Mouse (Mus musculus): Measurements from ENCODE around the gene Cdc6. TPM values are rescaled to one million over a fixed set of nuclear protein-coding genes. Genes with fewer than 3 reads are reported as not detected.
A peak's percentile ranks its signal among the peaks of the same experiment; 100 is the strongest.

Gene Cdc6
- polyA plus RNA-seq, 1 experiment from 2014 or later: 54.7 TPM

GRCm38 (mm10) chr11:98962421-98963095 lies 55.0 kb downstream of the Cdc6 start:
- peaks cover 19% of the 10 kb centered on the region for H3K27me3 ChIP-seq (ENCODE audit: control insufficient read depth, insufficient read depth, low read length)
- H3K4me2 ChIP-seq (ENCODE audit: low read depth, low read length, severe bottlenecking): peak overlapping the region; percentile 100
- WGBS: 5% methylated on average over 12 of the region's 12 CpGs
- peak overlapping the region; percentile 61 for H3K9ac ChIP-seq (ENCODE audit: low read length)
- peaks cover 74% of the 10 kb centered on the region for H3K4me1 ChIP-seq (replicated peaks; ENCODE audit: control insufficient read depth, insufficient read depth, low read length)
- no peaks in the 10 kb centered on the region for H3K36me3 ChIP-seq (ENCODE audit: control insufficient read depth, insufficient read depth, low read length)
- no peak for ATAC-seq (replicated peaks; ENCODE audit: low FRiP score)
- no peak for DNase-seq (ENCODE audit: low spot score)
- peak overlapping the region; percentile 35 for H3K4me3 ChIP-seq (ENCODE audit: low read depth, low read length)
- H3K9me3 ChIP-seq (ENCODE audit: control insufficient read depth, low read length): no peaks in the 10 kb centered on the region
- H3K27ac ChIP-seq (ENCODE audit: low read depth, low read length): no peak overlapping the region

GRCm38 (mm10) chr11:98963191-98964021 lies 55.8 kb downstream of the Cdc6 start:
- peak overlapping the region; percentile 31; the same call in 1 of the 2 replicates for H3K27ac ChIP-seq (ENCODE audit: low read depth, low read length)
- no peaks in the 10 kb centered on the region for H3K36me3 ChIP-seq (ENCODE audit: control insufficient read depth, insufficient read depth, low read length)
- DNase-seq (ENCODE audit: low spot score) (peak; percentile 74), ATAC-seq (replicated peaks; ENCODE audit: low FRiP score) (peak; percentile 16; the same call in 1 of the 2 replicates)
- peak overlapping the region; percentile 100 for H3K4me2 ChIP-seq (ENCODE audit: low read depth, low read length, severe bottlenecking)
- peaks cover 19% of the 10 kb centered on the region for H3K27me3 ChIP-seq (ENCODE audit: control insufficient read depth, insufficient read depth, low read length)
- WGBS: 2% methylated on average over 27 of the region's 32 CpGs
- H3K4me1 ChIP-seq (replicated peaks; ENCODE audit: control insufficient read depth, insufficient read depth, low read length): peaks cover 82% of the 10 kb centered on the region
- H3K9ac ChIP-seq (ENCODE audit: low read length): peak overlapping the region; percentile 61
- no peaks in the 10 kb centered on the region for H3K9me3 ChIP-seq (ENCODE audit: control insufficient read depth, low read length)
- peak overlapping the region; percentile 35 for H3K4me3 ChIP-seq (ENCODE audit: low read depth, low read length)

- Histone ChIP-seq H3K27ac (ENCODE audit: low read depth, low read length) (peak overlapping the region; percentile 31; the same call in 1 of the 2 replicates), H3K4me1 (replicated peaks; ENCODE audit: control insufficient read depth, insufficient read depth, low read length) (peaks cover 85% of the 10 kb centered on the region), H3K4me2 (ENCODE audit: low read depth, low read length, severe bottlenecking) (peak overlapping the region; percentile 100)
These were observed 56.6 kb downstream of the Cdc6 start for GRCm38 (mm10) chr11:98964201-98964615.

GRCm38 (mm10) chr11:98964616-98965415 lies 57.2 kb downstream of the Cdc6 start:
- H3K4me2 ChIP-seq (ENCODE audit: low read depth, low read length, severe bottlenecking): peak overlapping the region; percentile 100
- peaks cover 19% of the 10 kb centered on the region for H3K27me3 ChIP-seq (ENCODE audit: control insufficient read depth, insufficient read depth, low read length)
- peaks cover 85% of the 10 kb centered on the region for H3K4me1 ChIP-seq (replicated peaks; ENCODE audit: control insufficient read depth, insufficient read depth, low read length)
- DNase-seq (ENCODE audit: low spot score): peak; percentile 58
- 22% methylated on average over 15 of the region's 15 CpGs for WGBS
- H3K9ac ChIP-seq (ENCODE audit: low read length): peak overlapping the region; percentile 44
- no peak for ATAC-seq (replicated peaks; ENCODE audit: low FRiP score)
- H3K4me3 ChIP-seq (ENCODE audit: low read depth, low read length): no peak overlapping the region
- H3K9me3 ChIP-seq (ENCODE audit: control insufficient read depth, low read length): no peaks in the 10 kb centered on the region
- no peaks in the 10 kb centered on the region for H3K36me3 ChIP-seq (ENCODE audit: control insufficient read depth, insufficient read depth, low read length)
- peak overlapping the region; percentile 26; the same call in 1 of the 2 replicates for H3K27ac ChIP-seq (ENCODE audit: low read depth, low read length)

More at GRCm38 (mm10) chr11:98964201-98964615, 56.6 kb downstream of the Cdc6 start:
- peak overlapping the region; percentile 44 for H3K9ac ChIP-seq (ENCODE audit: low read length)
- no peak for ATAC-seq (replicated peaks; ENCODE audit: low FRiP score)
- WGBS: 26% methylated on average over 6 of the region's 6 CpGs
- H3K27me3 ChIP-seq (ENCODE audit: control insufficient read depth, insufficient read depth, low read length): peaks cover 19% of the 10 kb centered on the region
- H3K4me3 ChIP-seq (ENCODE audit: low read depth, low read length): peak overlapping the region; percentile 35; the same call in 1 of the 2 replicates
- H3K9me3 ChIP-seq (ENCODE audit: control insufficient read depth, low read length): no peaks in the 10 kb centered on the region
- peak; percentile 40 for DNase-seq (ENCODE audit: low spot score)
- H3K36me3 ChIP-seq (ENCODE audit: control insufficient read depth, insufficient read depth, low read length): no peaks in the 10 kb centered on the region

- H3K9me3 ChIP-seq (ENCODE audit: control insufficient read depth, low read length): no peaks in the 10 kb centered on the region
- peaks cover 91% of the 10 kb centered on the region for H3K4me1 ChIP-seq (replicated peaks; ENCODE audit: control insufficient read depth, insufficient read depth, low read length)
- H3K4me2 ChIP-seq (ENCODE audit: low read depth, low read length, severe bottlenecking): peak overlapping the region; percentile 100; the same call in 1 of the 2 replicates
- H3K27ac ChIP-seq (ENCODE audit: low read depth, low read length): peak overlapping the region; percentile 21; the same call in 1 of the 2 replicates
- peak overlapping the region; percentile 41; the same call in 1 of the 2 replicates for H3K9ac ChIP-seq (ENCODE audit: low read length)
- H3K36me3 ChIP-seq (ENCODE audit: control insufficient read depth, insufficient read depth, low read length): no peaks in the 10 kb centered on the region; the same call in 1 of the 2 replicates
- peak; percentile 57 for DNase-seq (ENCODE audit: low spot score)
- no peak for ATAC-seq (replicated peaks; ENCODE audit: low FRiP score)
- H3K4me3 ChIP-seq (ENCODE audit: low read depth, low read length): no peak overlapping the region
- 4% methylated on average over 11 of the region's 11 CpGs for WGBS
- H3K27me3 ChIP-seq (ENCODE audit: control insufficient read depth, insufficient read depth, low read length): peaks cover 19% of the 10 kb centered on the region
These were observed 57.9 kb downstream of the Cdc6 start for GRCm38 (mm10) chr11:98965416-98966077.

GRCm38 (mm10) chr11:98966499-98967141 lies 59.0 kb downstream of the Cdc6 start:
- Histone ChIP-seq H3K4me1 (replicated peaks; ENCODE audit: control insufficient read depth, insufficient read depth, low read length) (peaks cover 91% of the 10 kb centered on the region), H3K9me3 (ENCODE audit: control insufficient read depth, low read length) (no peaks in the 10 kb centered on the region), H3K27ac (ENCODE audit: low read depth, low read length) (peak overlapping the region; percentile 14; the same call in 1 of the 2 replicates), H3K27me3 (ENCODE audit: control insufficient read depth, insufficient read depth, low read length) (peaks cover 11% of the 10 kb centered on the region), H3K9ac (ENCODE audit: low read length) (no peak overlapping the region), H3K36me3 (ENCODE audit: control insufficient read depth, insufficient read depth, low read length) (no peaks in the 10 kb centered on the region; the same call in 1 of the 2 replicates), H3K4me3 (ENCODE audit: low read depth, low read length) (no peak overlapping the region), H3K4me2 (ENCODE audit: low read depth, low read length, severe bottlenecking) (no peak overlapping the region)
- 45% methylated on average over 9 of the region's 9 CpGs for WGBS
- DNase-seq (ENCODE audit: low spot score): peak; percentile 71
- no peak for ATAC-seq (replicated peaks; ENCODE audit: low FRiP score)

GRCm38 (mm10) chr11:98968079-98968478 lies 60.5 kb downstream of the Cdc6 start:
- peak overlapping the region; percentile 86 for H3K27ac ChIP-seq (ENCODE audit: low read depth, low read length)
- H3K9me3 ChIP-seq (ENCODE audit: control insufficient read depth, low read length): no peaks in the 10 kb centered on the region
- H3K4me1 ChIP-seq (replicated peaks; ENCODE audit: control insufficient read depth, insufficient read depth, low read length): peaks cover 78% of the 10 kb centered on the region
- H3K4me3 ChIP-seq (ENCODE audit: low read depth, low read length): no peak overlapping the region
- H3K4me2 ChIP-seq (ENCODE audit: low read depth, low read length, severe bottlenecking): peak overlapping the region; percentile 43; the same call in 1 of the 2 replicates
- ATAC-seq (replicated peaks; ENCODE audit: low FRiP score) (no peak), DNase-seq (ENCODE audit: low spot score) (peak; percentile 51)
- WGBS: 82% methylated on average over 16 of the region's 16 CpGs
- no peak overlapping the region; the same call in 1 of the 2 replicates for H3K9ac ChIP-seq (ENCODE audit: low read length)
- no peaks in the 10 kb centered on the region for H3K27me3 ChIP-seq (ENCODE audit: control insufficient read depth, insufficient read depth, low read length)
- H3K36me3 ChIP-seq (ENCODE audit: control insufficient read depth, insufficient read depth, low read length): no peaks in the 10 kb centered on the region; the same call in 1 of the 2 replicates
